Mouse (Mus musculus): ENCODE measurements around the gene 4921536K21Rik.

Gene 4921536K21Rik

DNA sequence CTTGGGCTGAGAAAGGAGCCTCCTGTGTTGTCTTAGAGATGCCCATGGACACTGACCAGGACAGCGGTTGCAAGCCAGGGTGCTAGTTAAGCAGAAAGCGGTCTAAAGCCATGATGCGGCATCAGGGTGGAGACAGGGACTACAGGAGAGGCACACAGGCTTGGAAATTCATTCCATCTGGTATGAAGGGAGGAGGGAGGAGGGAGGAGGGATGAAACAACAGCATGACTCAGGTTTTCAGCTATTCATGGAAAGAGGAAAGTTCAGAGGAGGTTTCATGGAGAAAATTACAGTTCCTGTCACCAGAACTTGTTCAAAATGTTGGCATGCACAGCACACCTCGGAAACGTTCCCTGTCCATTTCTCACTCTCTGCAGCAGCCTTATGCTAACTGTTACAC is 39.1 kb downstream of the 4921536K21Rik start:
- DNase-seq (ENCODE audit: low spot score in 2 of 2), result no peak

DNA sequence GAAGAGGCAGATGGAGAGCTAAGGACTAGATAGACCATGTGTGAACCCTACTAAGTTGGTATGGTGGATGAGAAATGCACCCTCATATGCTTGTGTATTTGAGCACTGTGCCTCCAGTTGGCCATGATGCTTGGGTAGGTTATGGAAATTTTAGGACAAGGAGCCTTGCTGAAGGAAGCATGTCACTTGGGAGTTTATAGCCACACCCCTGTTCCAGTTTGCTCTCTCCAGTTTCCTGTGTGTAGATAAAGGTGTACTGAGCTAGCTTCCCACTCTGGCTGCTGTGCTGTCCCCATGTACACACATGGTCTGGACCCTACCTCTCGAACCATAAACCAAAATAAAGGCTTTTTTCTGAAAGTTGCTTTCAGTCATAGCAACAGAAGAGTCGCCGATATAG is 40.7 kb downstream of the 4921536K21Rik start:
- no peak for DNase-seq (ENCODE audit: low spot score in 2 of 2)

DNA sequence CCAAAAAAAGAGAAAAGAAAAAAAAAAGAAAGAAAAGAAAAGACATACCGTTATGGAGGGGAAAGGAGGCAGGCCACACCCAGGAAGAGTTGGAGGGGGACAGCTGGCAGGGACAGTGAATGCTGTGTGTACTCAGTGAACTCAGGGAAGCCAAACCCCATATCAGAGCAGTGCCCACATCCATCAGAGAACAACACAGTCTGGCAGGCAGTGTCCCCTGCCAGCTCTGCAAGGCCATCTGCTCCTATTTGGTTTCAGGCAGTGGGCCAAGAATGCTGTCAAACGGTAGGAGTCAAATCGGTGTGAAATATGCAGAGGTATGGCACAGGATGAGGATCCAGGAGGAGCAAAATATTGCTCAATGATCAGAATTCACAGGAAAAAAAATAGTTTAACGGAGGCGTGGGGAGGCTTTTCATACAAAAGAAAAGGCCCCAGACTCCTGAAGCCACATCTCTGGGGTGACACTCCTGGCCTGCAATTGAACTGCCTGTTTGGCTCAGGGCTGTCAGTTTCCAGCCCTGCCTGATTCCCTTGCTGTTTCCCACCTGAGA is 41.3 kb downstream of the 4921536K21Rik start:
- peak; percentile 30 to 54 for DNase-seq (ENCODE audit: low spot score in 2 of 2)

- no peak for DNase-seq (ENCODE audit: low spot score in 2 of 2)
Observed at GRCm38 (mm10) chr11:3853031-3853430, 41.9 kb downstream of the 4921536K21Rik start.

DNA sequence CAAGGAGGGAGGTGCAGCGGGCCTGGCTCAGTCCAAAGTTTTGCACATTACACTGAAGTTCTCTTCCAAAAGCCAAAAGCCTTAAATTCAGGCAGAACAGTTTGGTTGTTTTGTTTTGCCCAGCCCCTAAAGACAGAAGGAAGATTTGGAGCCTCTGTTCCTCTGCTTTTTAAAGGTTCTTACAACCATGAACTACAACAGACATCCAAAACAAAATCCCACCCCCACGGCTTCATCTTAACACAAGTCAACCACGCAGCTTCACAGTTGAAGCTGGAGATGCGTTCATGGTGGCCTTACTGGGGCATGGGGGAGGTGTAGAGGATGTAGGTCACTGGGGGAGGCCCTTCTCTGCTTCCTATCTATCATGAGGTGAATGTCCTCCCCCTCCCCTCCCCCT is 43.0 kb downstream of the 4921536K21Rik start:
- no peak for DNase-seq (ENCODE audit: low spot score in 2 of 2)

GRCm38 (mm10) chr11:3850746-3851277 is 44.1 kb downstream of the 4921536K21Rik start:
- DNase-seq (ENCODE audit: low spot score in 2 of 2), result no peak

DNA sequence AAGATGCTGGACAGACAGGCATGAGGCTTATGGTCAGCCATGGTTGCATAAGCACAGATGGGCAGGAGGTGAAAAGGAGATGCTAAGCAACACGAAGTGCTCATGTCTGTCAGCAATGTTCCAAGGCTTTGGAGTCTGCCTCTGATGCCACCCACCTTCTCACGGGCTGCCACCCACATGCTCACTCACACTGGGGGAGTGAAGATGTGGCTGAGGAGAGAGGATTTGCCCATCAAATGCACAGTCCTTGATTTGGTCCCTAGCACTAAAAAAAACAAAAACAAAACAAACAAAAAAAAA is 44.6 kb downstream of the 4921536K21Rik start:
- peak in 1 of 2 experiments; percentile 19 for DNase-seq (ENCODE audit: low spot score in 2 of 2)

DNA sequence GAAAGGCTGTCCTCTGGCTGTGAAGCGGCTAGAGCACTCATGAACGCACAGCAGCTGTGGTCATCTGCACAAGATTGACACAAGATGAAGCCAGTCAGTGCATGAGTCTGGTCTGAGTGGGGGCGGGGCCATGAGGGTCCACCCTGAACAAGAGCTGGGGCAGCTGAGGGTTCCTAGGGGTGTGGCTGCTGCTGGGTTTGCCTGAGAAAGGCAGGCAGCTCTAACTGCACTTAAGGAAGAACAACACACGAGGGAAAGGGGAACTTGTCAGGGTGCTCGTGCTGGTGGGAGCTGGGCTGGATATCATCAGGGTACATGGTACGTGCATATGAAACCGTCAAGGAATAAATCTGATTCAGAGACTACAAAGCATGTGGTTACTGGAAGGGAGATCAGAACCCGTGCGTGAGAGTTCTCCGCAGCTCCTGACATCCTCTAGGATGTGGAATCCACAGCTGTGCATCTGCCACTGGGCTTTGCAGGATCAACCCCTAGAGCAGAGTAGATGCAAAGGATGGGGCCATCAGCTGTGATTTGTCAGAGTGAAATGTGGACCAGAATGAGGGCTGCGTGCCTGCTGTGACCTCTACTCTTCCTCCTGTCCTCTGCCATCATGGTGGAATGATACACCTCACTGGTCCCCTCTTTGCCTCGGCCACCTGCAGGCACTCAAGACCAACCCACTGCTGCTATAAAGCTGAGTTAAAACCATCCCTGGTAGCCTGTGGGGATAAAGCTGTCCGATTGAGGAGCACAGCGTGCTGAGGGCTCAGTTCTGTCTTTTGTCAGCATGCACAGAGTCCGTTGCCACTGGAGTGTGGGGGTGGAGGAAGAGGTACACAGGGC is 45.2 kb downstream of the 4921536K21Rik start:
- no peak for DNase-seq (ENCODE audit: low spot score in 2 of 2)

- DNase-seq (ENCODE audit: low spot score in 2 of 2), result no peak
Observed at GRCm38 (mm10) chr11:3846351-3846750, 48.5 kb downstream of the 4921536K21Rik start.

DNA sequence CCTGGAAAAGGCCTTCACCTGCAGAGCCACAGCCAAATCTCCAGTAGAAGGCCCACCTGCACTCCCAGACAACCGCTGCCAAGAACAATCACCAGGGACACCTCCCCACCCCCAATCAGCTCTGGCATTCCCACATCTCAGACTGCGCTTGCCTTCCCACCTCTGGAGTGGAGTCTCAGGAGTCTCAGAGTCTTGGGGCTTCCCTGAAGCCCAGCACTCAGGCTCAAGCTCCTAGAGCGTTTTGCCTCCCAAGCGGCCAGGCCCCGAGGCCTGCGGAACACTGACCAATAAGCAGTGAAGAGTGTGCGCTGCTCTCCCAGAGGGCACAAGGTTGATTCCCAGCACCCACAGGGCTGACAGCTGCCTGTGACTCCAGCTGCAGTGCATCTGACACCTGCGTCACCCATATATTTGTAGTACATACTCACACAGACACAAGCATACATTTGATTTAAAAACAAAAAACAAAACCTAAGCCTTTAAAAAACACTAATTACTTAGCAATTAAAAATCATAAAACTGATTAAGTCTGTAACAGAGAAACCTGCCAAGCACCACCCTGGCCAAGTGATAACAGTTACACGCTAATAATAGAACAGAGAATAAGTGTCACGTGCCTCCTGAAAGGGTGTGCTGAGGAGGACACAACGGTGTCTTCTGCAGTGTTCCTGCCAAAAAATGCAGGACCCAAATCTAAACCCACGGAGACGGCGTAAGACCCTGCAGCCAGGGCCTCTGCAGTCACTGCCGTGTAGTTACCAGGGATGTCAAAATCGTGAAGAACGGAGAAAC is 50.8 kb downstream of the 4921536K21Rik start:
- DNase-seq (ENCODE audit: low spot score in 2 of 2), result no peak
